Mouse (Mus musculus) liver, adult 2 months (tissue): ENCODE results near the gene Gm20388.

Source experiments
- CTCF ChIP-seq: fragments of 200-500 bp; IDR thresholded peaks from 2 replicates; pipeline ENCODE4 v1.5.1; 2011; ENCODE audit warnings: low read depth, low read length, control low read depth
- POLR2A ChIP-seq: fragments of 200-500 bp; IDR thresholded peaks from 2 replicates; pipeline ENCODE4 v1.6.1; 2011; ENCODE audit warnings: low read length, control low read depth; ENCODE audit not compliant: insufficient read depth; ENCODE audit errors: extremely low read depth

- no peak for TF ChIP-seq CTCF
- TF ChIP-seq POLR2A, result no peak
These were observed 379.1 kb downstream of the Gm20388 start for GRCm38 (mm10) chr8:120289698-120290181.
